Mouse (Mus musculus): ENCODE measurements around the gene Cpsf6. TPM values are rescaled to one million over a fixed set of nuclear protein-coding genes. Genes with fewer than 3 reads are reported as not detected.
A peak's percentile ranks its signal among the peaks of the same experiment; 100 is the strongest.

Gene Cpsf6
- total RNA-seq, 2 experiments from 2014 or later: 61.3 to 77.6 TPM

DNA sequence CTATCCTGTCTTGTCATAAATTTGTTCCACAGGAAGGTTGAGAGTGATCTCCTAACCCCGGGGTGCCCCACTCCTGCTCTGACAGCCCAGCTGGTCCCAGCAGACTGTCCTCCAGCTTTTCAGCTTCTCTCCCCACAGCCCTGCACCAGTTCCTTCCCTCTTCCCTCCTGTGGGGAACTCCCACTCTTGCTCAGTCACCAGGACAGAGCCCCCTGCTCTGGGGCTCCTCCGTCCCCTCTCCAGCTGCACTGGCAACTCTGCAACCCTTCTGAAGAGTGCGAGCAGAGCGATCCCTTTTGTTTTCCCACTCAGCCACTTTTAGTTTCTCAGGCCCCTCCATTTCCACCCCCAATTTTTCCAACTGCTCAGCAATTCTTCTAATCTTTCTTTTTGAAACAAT, 44.2 kb downstream of the Cpsf6 start:
- no peak for DNase-seq

DNA sequence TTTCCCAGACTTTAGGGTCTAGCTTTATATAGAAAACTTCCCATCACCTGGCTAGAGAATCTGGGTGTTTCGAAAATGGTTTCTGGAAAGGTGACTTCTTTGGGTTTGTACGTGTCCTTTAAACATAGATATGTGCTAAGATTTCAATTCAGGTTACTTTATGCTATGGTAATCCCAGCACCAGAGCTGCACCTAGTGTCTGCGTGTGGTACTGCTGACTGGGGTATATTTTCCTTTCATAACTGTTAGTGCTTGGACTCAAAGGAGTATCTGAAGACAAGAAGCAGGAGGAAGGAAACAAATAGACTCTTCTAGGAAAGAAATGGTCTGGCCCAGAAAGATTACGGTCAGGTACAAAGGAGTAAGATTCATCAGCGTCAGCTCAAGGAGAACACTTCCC, 49.3 kb downstream of the Cpsf6 start:
- DNase-seq: peak in 1 of 2 experiments; percentile 13

- no peak for DNase-seq
Observed at GRCm38 (mm10) chr10:117323782-117324181, 56.0 kb downstream of the Cpsf6 start.

DNA sequence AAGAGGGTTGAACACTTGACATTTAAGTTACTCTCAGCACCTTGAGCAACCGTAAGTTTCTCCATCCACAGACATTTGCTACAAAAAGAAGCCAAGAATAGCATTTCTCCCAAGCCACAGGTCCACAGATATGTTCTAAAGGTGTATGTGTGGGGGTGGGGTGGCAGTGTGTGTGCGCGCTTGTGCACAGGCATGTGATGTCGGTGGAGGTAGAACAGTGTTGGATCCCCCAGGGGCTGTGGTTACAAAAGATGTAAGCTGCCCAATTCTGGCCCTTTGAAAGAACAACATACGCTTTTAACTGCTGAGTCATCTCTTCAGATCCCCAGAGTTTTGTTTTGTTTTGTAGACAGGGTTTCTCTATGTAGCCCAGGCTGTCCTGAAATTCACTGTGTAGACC, 57.2 kb downstream of the Cpsf6 start:
- DNase-seq: no peak

DNA sequence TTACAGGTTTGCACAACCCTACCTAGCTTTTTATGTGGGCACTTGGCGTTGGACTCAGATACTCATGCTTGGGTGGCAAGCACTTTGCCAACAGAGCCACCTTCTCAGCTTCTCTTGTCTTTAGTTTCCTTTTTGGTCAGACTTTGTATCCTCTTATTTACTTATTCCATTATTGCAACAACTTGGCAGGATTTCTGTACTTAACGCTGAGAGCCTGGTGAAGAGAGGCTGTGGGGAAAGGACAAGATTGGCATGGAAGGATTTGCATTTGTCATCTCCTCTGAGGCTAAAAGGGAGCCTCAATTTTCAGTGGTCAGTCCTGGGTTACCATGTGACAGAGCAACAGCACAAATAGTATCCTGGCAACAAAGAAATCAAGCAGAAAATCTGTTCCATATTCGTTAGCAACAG, 59.2 kb downstream of the Cpsf6 start:
- no peak for DNase-seq

- DNase-seq: no peak
Observed at GRCm38 (mm10) chr10:117316391-117316790, 63.4 kb downstream of the Cpsf6 start.

GRCm38 (mm10) chr10:117313133-117313532, 66.7 kb downstream of the Cpsf6 start:
- DNase-seq: no peak

- no peak for DNase-seq
Observed at GRCm38 (mm10) chr10:117312168-117312567, 67.6 kb downstream of the Cpsf6 start.

GRCm38 (mm10) chr10:117304371-117304770, 75.4 kb downstream of the Cpsf6 start:
- no peak for DNase-seq

DNA sequence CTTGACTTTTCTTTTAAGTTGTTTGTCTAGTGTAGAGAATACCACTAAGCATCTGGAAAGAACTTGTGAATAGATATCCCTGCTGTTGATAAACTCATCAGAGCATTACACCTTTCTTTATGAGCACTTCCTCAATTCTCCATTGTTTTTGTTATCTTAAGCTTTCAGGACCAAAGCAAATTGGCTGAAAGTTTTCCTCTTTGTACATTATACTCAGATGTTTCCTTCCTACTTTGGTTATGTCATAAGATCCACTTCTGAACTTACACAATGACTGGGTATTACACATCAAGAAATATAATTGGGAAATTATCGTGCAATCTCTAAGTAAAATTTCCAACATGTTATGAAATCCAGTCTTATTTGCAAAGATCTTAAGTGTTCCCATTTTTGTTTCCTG, 78.1 kb downstream of the Cpsf6 start:
- DNase-seq: no peak

GRCm38 (mm10) chr10:117299901-117300520, 79.8 kb downstream of the Cpsf6 start:
- no peak for DNase-seq

DNA sequence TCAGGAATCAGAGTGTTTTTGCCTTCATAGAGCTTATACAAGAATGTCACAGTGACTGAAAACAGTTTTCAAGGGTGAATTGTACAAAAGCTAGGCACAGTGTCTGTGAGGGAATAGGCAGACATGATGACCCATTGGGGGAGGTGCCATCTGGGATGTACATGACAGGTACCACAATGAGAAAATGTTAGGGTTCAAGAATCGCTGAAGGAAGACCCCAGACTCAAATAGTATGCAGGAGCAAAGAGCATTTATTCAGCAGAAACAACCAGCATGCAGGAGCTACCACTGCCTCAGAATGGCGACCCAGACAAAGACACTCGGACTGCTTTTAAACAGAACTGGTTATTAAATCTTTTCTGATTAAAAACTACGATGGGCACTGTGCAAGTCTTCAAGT, 80.7 kb downstream of the Cpsf6 start:
- DNase-seq: no peak

DNA sequence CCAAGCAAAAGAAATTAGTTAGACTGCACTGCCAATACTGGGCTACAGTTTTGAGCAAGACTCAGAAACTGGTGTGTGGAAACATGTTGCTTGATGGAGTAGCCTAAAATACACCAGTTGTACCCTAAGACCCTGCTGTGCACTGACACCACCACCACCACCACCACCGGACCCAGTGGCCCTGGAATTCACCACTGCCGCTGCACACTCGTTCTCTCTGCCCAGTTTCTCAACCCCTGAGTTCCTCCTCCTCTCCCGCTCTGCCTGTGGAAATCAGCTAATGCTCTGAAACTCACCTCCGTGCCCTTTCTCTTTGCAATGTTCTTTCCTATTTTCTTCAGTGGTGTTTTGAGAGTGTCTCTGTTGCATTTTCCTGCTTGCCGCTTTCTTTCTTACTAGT, 81.5 kb downstream of the Cpsf6 start:
- DNase-seq: no peak

Other genes with a start within 250 kb of the Cpsf6 start
- 10 to 100 TPM; 26.5 to 28.4 TPM for gene Frs2, start 231.5 kb downstream of the Cpsf6 start, total RNA-seq (2021)
- 10 to 100 TPM; 38.9 to 42.3 TPM for gene Yeats4, start 155.5 kb downstream of the Cpsf6 start, total RNA-seq (2021)
- gene 9530003J23Rik, start 141.3 kb downstream of the Cpsf6 start, total RNA-seq (2021): not detected
- gene Lyz2, start 97.7 kb downstream of the Cpsf6 start, total RNA-seq (2021): 100 to 1,000 TPM in 1 of 2 experiments, 10 to 100 TPM in 1; 79.4 to 184 TPM
- 10 to 100 TPM in 1 of 2 experiments, 1 to 10 TPM in 1; 8.8 to 18.2 TPM for gene Lyz1, start 87.1 kb downstream of the Cpsf6 start, total RNA-seq (2021)
- 10 to 100 TPM; 25.3 to 34.9 TPM for gene Cpm, start 249.5 kb upstream of the Cpsf6 start, total RNA-seq (2021)

All from adrenal gland, postnatal 36 days (tissue).